Mouse (Mus musculus) midbrain, embryonic 15.5 days (tissue): ENCODE data around the gene Spint2. TPM values are rescaled to one million over a fixed set of nuclear protein-coding genes. Genes with fewer than 3 reads are reported as not detected.
A peak's percentile ranks its signal among the peaks of the same experiment; 100 is the strongest.

ENCODE experiments used
- ATAC-seq: fragments of 200-750 bp; cut with Nextera tagmentation; replicated peaks from 2 replicates; pipeline ENCODE4 v1.8.0; 2017; ENCODE audit warnings: moderate TSS enrichment
- H3K27ac ChIP-seq: fragments of 300-500 bp; sonication (generic); 2 replicates; pipeline ENCODE4 v1.5.1; 2015; ENCODE audit warnings: mild to moderate bottlenecking, inconsistent platforms
- H3K27me3 ChIP-seq: fragments of 300-500 bp; sonication (generic); replicated peaks from 2 replicates; pipeline ENCODE4 v1.6.1; 2015; ENCODE audit warnings: inconsistent platforms
- H3K36me3 ChIP-seq: fragments of 300-500 bp; sonication (generic); replicated peaks from 2 replicates; pipeline ENCODE4 v1.6.1; 2015; ENCODE audit warnings: inconsistent platforms
- H3K4me1 ChIP-seq: fragments of 300-500 bp; sonication (generic); 2 replicates; pipeline ENCODE4 v1.6.1; 2015; ENCODE audit warnings: inconsistent platforms
- H3K4me2 ChIP-seq: fragments of 300-500 bp; sonication (generic); 2 replicates; pipeline ENCODE4 v1.6.1; 2015; ENCODE audit warnings: inconsistent platforms, mild to moderate bottlenecking, moderate library complexity
- H3K4me3 ChIP-seq: fragments of 300-500 bp; sonication (generic); 2 replicates; pipeline ENCODE4 v1.5.1; 2015; ENCODE audit warnings: mild to moderate bottlenecking, inconsistent platforms
- H3K9ac ChIP-seq: fragments of 300-500 bp; sonication (generic); 2 replicates; pipeline ENCODE4 v1.6.1; 2015; ENCODE audit warnings: mild to moderate bottlenecking, inconsistent platforms
- H3K9me3 ChIP-seq: fragments of 300-500 bp; sonication (generic); 2 replicates; pipeline ENCODE4 v1.6.1; 2016; ENCODE audit warnings: inconsistent platforms
- WGBS: fragments of 180-500 bp; shearing (Covaris S2); methylation state at CpG from one replicate; pipeline ENCODE4 v1.1.7; 2015; ENCODE audit warnings: mixed read lengths; 5-methylcytosine and 5-hydroxymethylcytosine counted together
- polyA plus RNA-seq: library from polyadenylated mRNA; unstranded; fragments of >200 nt; fragmentation: Nextera tagmentation; extraction: Ambion mirVana; gene quantifications from 2 replicates; pipeline ENCODE4 v1.2.1, GENCODE M21; 2015

Spint2 gene
- polyA plus RNA-seq, 1 experiment from 2014 or later, result 77.3 TPM

GRCm38 (mm10) chr7:29313051-29313450 lies 31.3 kb upstream of the Spint2 start:
- no peak for ATAC-seq
- H3K27me3 ChIP-seq, result no peaks in the 10 kb centered on the region
- H3K9ac ChIP-seq, result peak overlapping the region; percentile 0; the same call in 1 of the 2 replicates
- H3K4me2 ChIP-seq, result peak overlapping the region; percentile 43
- 14% methylated on average over 9 of the region's 9 CpGs for WGBS
- H3K36me3 ChIP-seq, result peaks cover 12% of the 10 kb centered on the region; the same call in 1 of the 2 replicates
- peak overlapping the region; percentile 9; the same call in 1 of the 2 replicates for H3K4me3 ChIP-seq
- H3K4me1 ChIP-seq, result peaks cover 89% of the 10 kb centered on the region
- H3K9me3 ChIP-seq, result no peaks in the 10 kb centered on the region
- H3K27ac ChIP-seq, result peak overlapping the region; percentile 64

GRCm38 (mm10) chr7:29309749-29310148 lies 28.0 kb upstream of the Spint2 start:
- 11% methylated on average over 5 of the region's 5 CpGs for WGBS
- peaks cover 82% of the 10 kb centered on the region for H3K4me1 ChIP-seq
- ATAC-seq, result no peak

DNA sequence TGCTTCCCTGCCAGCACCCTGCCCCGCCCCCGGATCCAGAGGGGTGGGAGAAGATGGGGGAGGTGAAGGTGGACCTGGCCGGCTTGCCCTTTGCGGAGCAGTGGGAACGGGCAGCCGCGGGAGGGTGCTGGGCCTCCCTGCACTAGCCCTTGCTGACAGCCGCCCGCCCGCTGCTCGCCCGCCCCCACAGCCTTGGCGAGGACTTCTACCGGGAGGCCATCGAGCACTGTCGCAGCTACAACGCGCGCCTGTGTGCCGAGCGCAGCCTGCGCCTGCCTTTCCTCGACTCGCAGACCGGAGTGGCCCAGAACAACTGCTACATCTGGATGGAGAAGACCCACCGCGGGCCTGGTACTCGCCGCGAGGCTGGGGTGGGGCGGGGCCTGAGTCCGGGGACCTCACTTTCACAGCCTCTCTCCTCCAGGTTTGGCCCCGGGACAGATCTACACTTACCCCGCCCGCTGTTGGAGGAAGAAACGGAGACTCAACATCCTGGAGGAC lies 27.6 kb upstream of the Spint2 start:
- no peak for ATAC-seq
- H3K9me3 ChIP-seq, result no peaks in the 10 kb centered on the region
- no peaks in the 10 kb centered on the region for H3K27me3 ChIP-seq
- under 1% methylated on average over 35 of the region's 36 CpGs for WGBS
- H3K36me3 ChIP-seq, result peaks cover 12% of the 10 kb centered on the region; the same call in 1 of the 2 replicates
- H3K4me1 ChIP-seq, result peaks cover 77% of the 10 kb centered on the region
- peak overlapping the region; percentile 79 for H3K9ac ChIP-seq
- peak overlapping the region; percentile 90 for H3K4me3 ChIP-seq
- peak overlapping the region; percentile 87 for H3K4me2 ChIP-seq
- H3K27ac ChIP-seq, result peak overlapping the region; percentile 79

More at GRCm38 (mm10) chr7:29309749-29310148, 28.0 kb upstream of the Spint2 start:
- Histone ChIP-seq H3K36me3 (peaks cover 12% of the 10 kb centered on the region; the same call in 1 of the 2 replicates), H3K27ac (0 out of 2 replicates have a peak overlapping the region, but pooled peaks have one; percentile 79), H3K9ac (peak overlapping the region; percentile 79), H3K4me3 (peak overlapping the region; percentile 90), H3K4me2 (peak overlapping the region; percentile 87), H3K27me3 (no peaks in the 10 kb centered on the region), H3K9me3 (no peaks in the 10 kb centered on the region)

GRCm38 (mm10) chr7:29307350-29308104 lies 25.8 kb upstream of the Spint2 start:
- Histone ChIP-seq H3K9me3 (no peaks in the 10 kb centered on the region), H3K27ac (peak overlapping the region; percentile 79), H3K36me3 (peaks cover 12% of the 10 kb centered on the region; the same call in 1 of the 2 replicates), H3K4me1 (peaks cover 66% of the 10 kb centered on the region), H3K27me3 (no peaks in the 10 kb centered on the region), H3K9ac (peak overlapping the region; percentile 79), H3K4me2 (peak overlapping the region; percentile 87), H3K4me3 (peak overlapping the region; percentile 90)
- WGBS, result under 1% methylated on average over 42 of the region's 42 CpGs
- peak; percentile 73 for ATAC-seq

DNA sequence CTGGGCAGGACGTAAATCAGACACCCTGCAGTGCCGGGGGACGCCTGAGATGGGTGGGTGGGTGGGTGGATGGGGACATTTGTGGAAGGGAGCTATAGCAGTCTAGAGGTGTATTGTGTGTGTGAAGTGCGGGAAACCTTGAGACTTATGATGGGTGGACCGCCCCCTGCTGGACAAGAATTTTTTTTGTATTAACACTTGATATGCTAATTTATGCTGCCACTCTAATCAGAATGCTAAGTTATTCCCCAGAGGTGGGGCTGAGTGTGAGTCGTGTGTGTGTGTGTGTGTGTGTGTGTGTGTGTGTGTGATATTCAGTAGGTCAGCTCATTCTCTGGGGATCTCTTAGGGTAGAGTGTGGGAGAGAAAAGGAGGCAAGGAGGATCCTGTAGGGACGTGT lies 24.9 kb upstream of the Spint2 start:
- WGBS, result 12% methylated on average over 7 of the region's 7 CpGs
- no peaks in the 10 kb centered on the region for H3K9me3 ChIP-seq
- peak overlapping the region; percentile 90 for H3K4me3 ChIP-seq
- peak overlapping the region; percentile 79; the same call in 1 of the 2 replicates for H3K9ac ChIP-seq
- H3K36me3 ChIP-seq, result peaks cover 5% of the 10 kb centered on the region; the same call in 1 of the 2 replicates
- ATAC-seq, result no peak
- peak overlapping the region; percentile 87 for H3K4me2 ChIP-seq
- peaks cover 62% of the 10 kb centered on the region for H3K4me1 ChIP-seq
- H3K27ac ChIP-seq, result peak overlapping the region; percentile 91
- H3K27me3 ChIP-seq, result no peaks in the 10 kb centered on the region

- Histone ChIP-seq H3K36me3 (peaks cover under 1% of the 10 kb centered on the region; the same call in 1 of the 2 replicates), H3K4me2 (peak overlapping the region; percentile 87), H3K27ac (peak overlapping the region; percentile 91), H3K9me3 (no peaks in the 10 kb centered on the region), H3K9ac (0 out of 2 replicates have a peak overlapping the region, but pooled peaks have one; percentile 16), H3K4me1 (peaks cover 59% of the 10 kb centered on the region), H3K27me3 (no peaks in the 10 kb centered on the region), H3K4me3 (peak overlapping the region; percentile 90)
- no peak for ATAC-seq
- 19% methylated on average over 7 of the region's 7 CpGs for WGBS
These were observed 24.4 kb upstream of the Spint2 start for GRCm38 (mm10) chr7:29306108-29306507.

DNA sequence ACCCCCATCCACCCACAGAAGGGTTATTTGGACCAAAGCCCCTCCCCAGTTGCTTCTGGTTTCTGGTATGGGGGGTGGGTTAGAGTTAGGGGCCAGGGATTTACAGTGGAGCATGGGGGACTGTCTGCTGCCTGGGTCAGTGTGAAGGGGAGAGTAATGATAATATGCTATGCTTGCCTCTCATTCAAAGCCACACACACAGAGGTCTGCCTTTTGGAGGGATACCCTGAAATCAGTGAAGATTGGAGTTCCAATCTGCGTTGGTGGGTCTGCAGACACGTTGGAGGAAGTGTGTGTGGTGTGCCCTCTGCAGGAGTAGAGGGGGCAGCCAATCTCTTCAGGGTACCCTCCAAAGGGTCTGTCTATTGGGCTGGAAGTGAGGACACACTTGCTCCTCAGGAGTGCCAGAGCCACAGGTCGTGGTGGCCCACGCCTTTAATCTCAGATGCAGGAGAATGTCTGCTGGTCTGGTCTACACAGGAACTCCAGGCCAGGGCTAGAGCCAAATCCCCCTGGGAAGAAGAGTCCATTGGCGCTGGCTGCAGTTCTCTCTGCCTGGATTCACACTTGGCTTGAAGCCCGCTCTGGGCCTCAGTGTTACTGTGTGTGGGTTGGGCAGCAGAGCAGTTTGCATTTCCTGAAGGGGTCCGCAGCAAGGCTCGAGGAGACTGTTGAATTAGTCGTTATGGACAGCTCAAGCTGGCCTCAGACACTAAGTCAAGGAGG lies 23.7 kb upstream of the Spint2 start:
- H3K4me3 ChIP-seq, result peak overlapping the region; percentile 90
- no peaks in the 10 kb centered on the region for H3K9me3 ChIP-seq
- H3K27ac ChIP-seq, result peak overlapping the region; percentile 91
- peaks cover 53% of the 10 kb centered on the region for H3K4me1 ChIP-seq
- no peaks in the 10 kb centered on the region for H3K36me3 ChIP-seq
- peak overlapping the region; percentile 94 for H3K9ac ChIP-seq
- no peak for ATAC-seq
- 8% methylated on average over 9 of the region's 9 CpGs for WGBS
- peak overlapping the region; percentile 87 for H3K4me2 ChIP-seq
- no peaks in the 10 kb centered on the region for H3K27me3 ChIP-seq

- Histone ChIP-seq H3K9me3 (no peaks in the 10 kb centered on the region), H3K27ac (peak overlapping the region; percentile 91), H3K4me2 (peak overlapping the region; percentile 87), H3K4me1 (peaks cover 45% of the 10 kb centered on the region), H3K9ac (peak overlapping the region; percentile 94), H3K4me3 (peak overlapping the region; percentile 90), H3K36me3 (no peaks in the 10 kb centered on the region), H3K27me3 (no peaks in the 10 kb centered on the region)
- WGBS, result under 1% methylated on average over 48 of the region's 48 CpGs
- peak; percentile 1; the same call in 1 of the 2 replicates for ATAC-seq
These were observed 23.0 kb upstream of the Spint2 start for GRCm38 (mm10) chr7:29304463-29305262.

- H3K4me3 ChIP-seq, result peak within 1 kb of the TSS; percentile 90
- peak within 1 kb of the TSS; percentile 94 for H3K9ac ChIP-seq
- peak; percentile 86 for ATAC-seq
- H3K27me3 ChIP-seq, result no peaks in the 10 kb centered on the region
- peaks cover 39% of the 10 kb centered on the region for H3K4me1 ChIP-seq
- no peaks in the 10 kb centered on the region for H3K9me3 ChIP-seq
- H3K4me2 ChIP-seq, result peak within 1 kb of the TSS; percentile 87
- under 1% methylated on average over 61 of the region's 67 CpGs for WGBS
- H3K27ac ChIP-seq, result peak within 1 kb of the TSS; percentile 91
- H3K36me3 ChIP-seq, result no peaks in the 10 kb centered on the region
These were observed 22.2 kb upstream of the Spint2 start, which contains the start of gene Dpf1 for GRCm38 (mm10) chr7:29303738-29304462. Gene Dpf1 (plus strand): TSS chr7:29303951.

DNA sequence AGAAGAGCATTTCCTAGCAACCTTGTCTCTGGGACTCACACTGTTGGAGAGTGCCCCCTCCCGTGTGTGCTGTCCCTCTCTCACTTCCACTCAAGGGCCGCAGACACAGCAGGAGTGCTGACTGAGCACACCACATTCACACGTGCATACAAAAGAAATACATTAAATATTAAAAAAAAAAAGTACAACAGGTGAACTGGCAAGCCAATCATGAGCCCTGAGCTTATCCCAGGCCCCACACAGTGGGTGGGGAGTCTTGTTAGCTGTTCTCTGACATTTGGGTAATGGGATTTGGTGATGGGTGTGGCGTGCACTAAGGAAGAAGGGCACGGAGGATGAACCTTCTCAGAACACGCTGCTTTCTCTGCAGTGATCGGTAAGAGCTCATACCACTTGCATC lies 20.9 kb upstream of the Spint2 start:
- H3K36me3 ChIP-seq, result no peaks in the 10 kb centered on the region
- H3K4me3 ChIP-seq, result no peak overlapping the region
- H3K9me3 ChIP-seq, result no peaks in the 10 kb centered on the region
- 46% methylated on average over 7 of the region's 7 CpGs for WGBS
- no peak overlapping the region for H3K4me2 ChIP-seq
- no peak for ATAC-seq
- no peak overlapping the region for H3K27ac ChIP-seq
- H3K4me1 ChIP-seq, result peaks cover 33% of the 10 kb centered on the region
- H3K9ac ChIP-seq, result no peak overlapping the region
- H3K27me3 ChIP-seq, result no peaks in the 10 kb centered on the region

GRCm38 (mm10) chr7:29301127-29301566 lies 19.4 kb upstream of the Spint2 start:
- H3K9me3 ChIP-seq, result no peaks in the 10 kb centered on the region
- peak overlapping the region; percentile 70 for H3K27ac ChIP-seq
- 3% methylated on average over 7 of the region's 7 CpGs for WGBS
- H3K9ac ChIP-seq, result no peak overlapping the region
- peak overlapping the region; percentile 44 for H3K4me2 ChIP-seq
- no peaks in the 10 kb centered on the region for H3K36me3 ChIP-seq
- no peak for ATAC-seq
- H3K27me3 ChIP-seq, result no peaks in the 10 kb centered on the region
- peaks cover 20% of the 10 kb centered on the region for H3K4me1 ChIP-seq
- peak overlapping the region; percentile 20; the same call in 1 of the 2 replicates for H3K4me3 ChIP-seq
